Mouse (Mus musculus) liver, embryonic 11.5 days (tissue): ENCODE measurements around the gene Gapt. TPM values are rescaled to one million over a fixed set of nuclear protein-coding genes. Genes with fewer than 3 reads are reported as not detected.

ENCODE experiments used
- ATAC-seq: fragments of 200-750 bp; cut with Nextera tagmentation; replicated peaks from 2 replicates; pipeline ENCODE4 v1.8.0; 2017; ENCODE audit warnings: moderate number of reproducible peaks, mild to moderate bottlenecking, moderate TSS enrichment, moderate library complexity; ENCODE audit not compliant: low FRiP score
- DNase-seq: peaks from one replicate; pipeline ENCODE4 v3.0.0-alpha.2; 2017; ENCODE audit warnings: low spot score
- H3K27ac ChIP-seq: fragments of 300-500 bp; sonication (generic); 2 replicates; pipeline ENCODE4 v1.5.1; 2014; ENCODE audit warnings: mild to moderate bottlenecking, low read depth, low read length, control low read depth
- H3K27me3 ChIP-seq: fragments of 300-500 bp; sonication (generic); replicated peaks from 2 replicates; pipeline ENCODE4 v1.6.1; 2014; ENCODE audit warnings: low read length, mixed read lengths; ENCODE audit not compliant: control insufficient read depth, insufficient read depth
- H3K36me3 ChIP-seq: fragments of 300-500 bp; sonication (generic); 2 replicates; pipeline ENCODE4 v1.6.1; 2014; ENCODE audit warnings: mild to moderate bottlenecking, low read length, moderate library complexity, mixed read lengths; ENCODE audit not compliant: control insufficient read depth, insufficient read depth
- H3K4me1 ChIP-seq: fragments of 300-500 bp; sonication (generic); replicated peaks from 2 replicates; pipeline ENCODE4 v1.6.1; 2014; ENCODE audit warnings: low read length, mixed read lengths; ENCODE audit not compliant: control insufficient read depth, insufficient read depth
- H3K4me2 ChIP-seq: fragments of 300-500 bp; sonication (generic); 2 replicates; pipeline ENCODE4 v1.6.1; 2014; ENCODE audit warnings: mild to moderate bottlenecking, control low read depth, moderate library complexity
- H3K4me3 ChIP-seq: fragments of 300-500 bp; sonication (generic); 2 replicates; pipeline ENCODE4 v1.5.1; 2014; ENCODE audit warnings: low read depth, low read length, control low read depth
- H3K9ac ChIP-seq: fragments of 300-500 bp; sonication (generic); 2 replicates; pipeline ENCODE4 v1.6.1; 2014; ENCODE audit warnings: low read depth, low read length, control low read depth
- H3K9me3 ChIP-seq: fragments of 300-500 bp; sonication (generic); 2 replicates; pipeline ENCODE4 v1.6.1; 2016; ENCODE audit warnings: low read length, inconsistent platforms, mixed read lengths; ENCODE audit not compliant: control insufficient read depth
- WGBS: fragments of 180-500 bp; shearing (Covaris S2); extraction: QIAGEN DNeasy Blood & Tissue Kit; methylation state at CpG from one replicate; pipeline ENCODE4 v1.1.7; 2014; 5-methylcytosine and 5-hydroxymethylcytosine counted together
- polyA plus RNA-seq: library from polyadenylated mRNA; unstranded; fragments of >200 nt; fragmentation: Nextera tagmentation; extraction: Ambion mirVana; gene quantifications from 2 replicates; pipeline ENCODE4 v1.2.1, GENCODE M21; 2014

The Gapt gene
- polyA plus RNA-seq, 1 experiment from 2014 or later = 1.8 TPM

GRCm38 (mm10) chr13:110307188-110307587 is 49.8 kb downstream of the Gapt start:
- no peak for DNase-seq
- H3K4me1 ChIP-seq = no peaks in the 10 kb centered on the region
- H3K9me3 ChIP-seq = no peaks in the 10 kb centered on the region
- no peak overlapping the region for H3K4me2 ChIP-seq
- H3K9ac ChIP-seq = no peak overlapping the region
- H3K27me3 ChIP-seq = no peaks in the 10 kb centered on the region
- ATAC-seq = no peak
- H3K36me3 ChIP-seq = no peaks in the 10 kb centered on the region
- H3K27ac ChIP-seq = no peak overlapping the region
- no peak overlapping the region for H3K4me3 ChIP-seq
- 77% methylated on average over 5 of the region's 5 CpGs for WGBS

Other genes with a start within 250 kb of the Gapt start
- 0.41 and 0.84 TPM in 2 replicates for gene Rab3c, start 76.2 kb downstream of the Gapt start, polyA plus RNA-seq
- gene Plk2, start 37.8 kb upstream of the Gapt start, polyA plus RNA-seq = 35.6 and 38.5 TPM in 2 replicates